Mouse (Mus musculus): ENCODE data around the gene Tmem200b.

DNA sequence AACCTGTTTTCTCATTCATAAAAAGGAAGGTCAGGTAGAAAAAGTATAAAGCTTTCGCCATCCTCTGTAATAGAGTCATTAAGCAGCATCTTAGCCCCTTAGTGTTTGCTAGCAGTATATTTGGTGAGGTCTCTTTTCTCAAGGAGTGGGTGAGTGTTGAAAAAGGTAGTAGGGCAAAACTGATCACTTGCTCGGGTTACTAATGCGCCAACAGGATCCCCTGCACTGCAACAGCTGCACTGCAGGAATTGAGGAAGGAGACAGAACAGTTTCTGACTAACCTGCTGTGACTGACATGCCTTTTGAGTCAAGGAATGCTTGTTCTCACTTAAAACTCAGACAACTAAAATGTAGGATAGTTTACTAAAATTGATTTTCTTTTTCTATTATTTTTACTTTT, 46.3 kb upstream of the Tmem200b start:
- TF ChIP-seq CTCF (IDR thresholded peaks at IDR 0.05; ENCODE audit: borderline replicate concordance, insufficient read depth, low read depth, low read length) (no peak), POLR2A (IDR thresholded peaks at IDR 0.05; ENCODE audit: borderline replicate concordance, insufficient read depth, low read length) (no peak)

Data from cerebellum, adult 2 months (tissue).